Mouse (Mus musculus): ENCODE measurements at regions not wholly inside any gene's neighbourhood (a gene's known extent, or its start where the extent isn't known, plus 50 kb on each side); places are given as distances from the start of the nearest gene placed in this dataset.

DNA sequence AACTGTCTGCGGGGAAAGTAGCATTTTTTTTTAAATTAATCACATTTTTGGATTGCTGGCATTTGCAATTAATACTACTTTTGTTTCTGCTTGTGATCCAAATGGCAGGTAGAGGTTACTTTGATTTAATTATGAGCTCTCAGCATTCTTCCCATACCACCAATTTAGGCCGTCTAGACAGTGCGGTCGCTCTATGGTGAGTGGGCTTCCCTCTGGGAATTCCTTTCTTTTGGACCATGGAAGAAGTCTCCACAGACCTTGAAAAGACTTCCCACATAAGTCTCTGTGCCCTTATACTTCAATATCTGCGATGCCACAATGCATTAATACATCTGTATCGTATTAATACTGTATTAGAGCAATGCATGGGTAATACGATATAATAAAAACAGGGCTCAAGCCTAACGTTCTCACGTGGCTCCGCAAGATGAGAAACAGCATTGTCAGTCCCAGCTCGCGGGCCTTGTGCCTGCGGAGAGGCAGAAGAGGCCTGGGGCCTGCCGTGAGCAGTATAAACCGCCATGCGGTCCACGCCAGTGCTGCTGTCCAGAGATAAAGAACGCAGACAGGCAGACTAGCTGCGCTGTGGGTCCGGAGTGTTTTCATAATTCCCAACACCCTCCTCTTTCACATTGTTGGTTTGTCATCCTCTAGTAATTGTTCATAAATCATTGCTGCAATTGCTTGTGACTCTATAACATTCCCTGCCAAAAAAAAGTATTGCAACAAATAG lies 429.7 kb upstream of the Prickle1 start:
- no peak for TF ChIP-seq CTCF (IDR thresholded peaks at IDR 0.05; ENCODE audit: insufficient read depth, low read length)
- TF ChIP-seq POLR2A (IDR thresholded peaks at IDR 0.05; ENCODE audit: borderline replicate concordance, extremely low read depth, low read depth, low read length), result no peak

Data from lung, adult 2 months (tissue).